Mouse (Mus musculus) adrenal gland, adult 2 months (tissue): ENCODE measurements around the gene Olfr870. TPM values are rescaled to one million over a fixed set of nuclear protein-coding genes. Genes with fewer than 3 reads are reported as not detected.
"Not testable (repeated sequence)": the region's sequence is repeated elsewhere in the genome, so short reads cannot be mapped to it uniquely, and the experiment has no call there.

Experiments used
- DNase-seq: peaks from one replicate; pipeline ENCODE4 v3.0.0; 2021
- long read RNA-seq: library from polyadenylated mRNA; stranded (forward); transcript quantifications from one replicate; pipeline ENCODE4 v2.0.0, GENCODE M21; 2021
- polyA plus RNA-seq: library from polyadenylated mRNA; depleted of rRNA; stranded (reverse); fragments of >200 nt; gene quantifications from 2 replicates; pipeline ENCODE4 v1.2.3, GENCODE M21; 2012; rRNA removed
- total RNA-seq, 2 experiments: library from RNA; stranded (reverse); gene quantifications; 2 replicates each; pipeline ENCODE4 v1.2.3; 2021

Olfr870 gene
- total RNA-seq = not detected
- polyA plus RNA-seq = not detected in 2 replicates
- long read RNA-seq = 0 reads

DNA sequence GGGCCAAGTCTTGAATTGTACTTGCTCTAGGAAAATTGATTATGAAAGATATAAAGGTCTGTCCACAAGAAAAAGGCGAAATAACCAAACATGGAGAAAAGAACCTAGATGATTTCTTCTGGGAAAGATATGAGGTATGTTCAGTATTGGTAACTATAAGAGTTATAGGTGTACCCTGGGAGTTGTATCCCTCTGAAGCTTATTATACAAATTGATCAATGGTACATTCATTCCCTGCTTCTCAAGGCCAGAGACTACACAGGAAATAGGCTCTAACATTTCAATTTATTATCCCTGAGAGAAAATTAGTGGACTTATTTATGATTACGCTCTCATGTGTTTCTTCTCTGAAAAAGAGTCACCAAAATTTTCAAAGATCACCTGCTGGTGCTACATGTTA is at the start of gene Olfr870:
Gene Olfr870 (minus strand): TSS at position 101 of the 400 bp plus-strand sequence.
- no peak for DNase-seq

DNA sequence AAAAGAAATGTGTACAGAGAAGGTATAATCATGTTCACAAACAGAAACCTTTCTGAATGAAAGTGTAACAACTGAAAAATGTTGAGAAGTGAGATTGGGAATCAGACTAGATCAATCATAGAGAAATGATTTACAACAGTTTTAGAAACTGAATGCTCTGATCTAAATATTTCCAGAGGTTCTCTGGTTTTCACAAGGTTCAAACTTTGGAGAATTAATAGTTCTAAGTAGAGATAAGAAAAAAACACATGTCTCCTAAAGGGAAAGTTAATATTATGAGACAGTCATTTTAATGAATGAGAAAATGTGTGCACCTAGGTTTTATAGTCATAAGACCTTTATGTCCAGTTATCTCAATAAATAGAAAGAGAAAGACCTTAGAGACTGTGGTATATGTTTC is 38.0 kb upstream of the Olfr870 start, which contains the start of gene Olfr871:
Gene Olfr871 (plus strand): TSS at position 301 of the 400 bp plus-strand sequence.
- no peak for DNase-seq

DNA sequence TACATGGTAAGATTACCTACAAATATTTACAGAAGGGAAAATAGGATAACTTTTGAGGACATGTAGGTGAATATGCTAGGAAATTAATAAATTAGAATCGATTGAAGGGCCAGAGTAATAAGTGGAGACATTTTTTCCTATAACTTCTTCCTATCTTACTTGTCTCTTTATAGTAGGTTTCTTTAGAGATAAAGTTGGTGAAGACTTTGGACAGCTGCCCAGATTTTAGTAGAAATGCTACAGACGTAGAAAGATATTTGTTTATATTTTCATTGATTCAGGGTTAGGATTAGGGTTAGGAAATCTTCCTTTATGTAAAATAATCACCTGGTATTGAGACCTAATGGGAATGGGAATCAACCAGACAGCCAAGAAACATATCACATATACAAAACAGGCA is 37.6 kb upstream of the Olfr870 start:
- DNase-seq = no peak

DNA sequence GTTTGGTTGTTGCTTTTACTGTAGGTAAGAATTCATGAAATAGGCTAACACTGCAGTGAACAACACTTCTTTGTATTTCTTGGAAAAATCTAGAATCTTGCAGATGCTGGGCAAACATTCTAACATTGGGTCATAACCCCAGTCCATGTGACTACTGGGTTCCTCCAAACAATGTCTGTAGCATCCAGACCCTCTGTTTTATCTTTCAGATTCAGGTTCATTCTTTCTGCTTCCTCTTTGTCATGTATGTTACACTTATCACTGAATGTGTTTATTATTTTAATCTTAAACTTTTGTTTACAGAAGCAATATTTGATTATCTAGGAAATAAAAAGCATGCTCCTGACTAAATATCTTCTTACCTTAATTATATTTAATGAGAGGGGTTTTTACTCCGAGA is 37.0 kb upstream of the Olfr870 start:
- no peak for DNase-seq

- not testable (repeated sequence) for DNase-seq
These were observed 29.6 kb upstream of the Olfr870 start for GRCm38 (mm10) chr9:20203413-20203984.

DNA sequence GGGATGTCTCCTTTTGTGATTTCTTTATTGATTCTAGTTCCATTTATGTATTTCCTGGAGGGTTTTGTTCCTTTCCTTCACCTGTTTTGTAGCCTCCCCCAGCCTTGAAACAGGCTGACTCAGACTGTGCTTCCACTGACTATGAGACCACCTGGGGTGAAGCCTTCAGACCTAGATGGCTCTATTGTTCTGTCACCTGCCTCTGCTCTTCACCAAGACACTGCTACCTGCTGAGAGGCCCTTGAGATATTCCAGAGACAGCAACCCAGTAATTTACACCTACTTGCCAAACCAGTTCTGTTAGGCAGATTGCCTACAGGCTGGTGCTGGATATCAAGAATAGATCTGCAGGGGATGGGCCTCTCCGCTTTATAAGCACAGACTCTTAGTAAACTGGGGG is 28.3 kb upstream of the Olfr870 start:
- DNase-seq = no peak

- DNase-seq = no peak
These were observed 5.6 kb upstream of the Olfr870 start for GRCm38 (mm10) chr9:20179463-20179862.

DNA sequence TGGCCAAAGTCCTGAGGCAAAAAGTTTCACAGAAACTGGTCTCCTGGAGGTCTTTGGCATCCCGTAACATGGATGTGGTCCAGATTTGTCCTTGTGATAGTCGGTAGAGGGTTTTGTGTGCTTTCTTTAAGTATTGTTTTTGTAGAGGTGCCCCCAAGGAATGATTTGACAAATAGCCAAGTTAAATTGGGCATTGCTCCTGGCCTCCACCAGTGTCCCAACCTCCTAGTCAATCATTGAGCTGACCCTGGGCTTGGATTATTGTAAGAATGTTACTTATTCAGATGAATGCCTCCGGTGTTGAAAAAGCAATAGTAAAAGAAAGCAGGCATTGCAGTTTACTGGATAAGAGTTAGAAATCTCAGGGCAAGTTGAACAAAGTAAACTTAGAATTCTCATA is 24.2 kb downstream of the Olfr870 start:
- no peak for DNase-seq

DNA sequence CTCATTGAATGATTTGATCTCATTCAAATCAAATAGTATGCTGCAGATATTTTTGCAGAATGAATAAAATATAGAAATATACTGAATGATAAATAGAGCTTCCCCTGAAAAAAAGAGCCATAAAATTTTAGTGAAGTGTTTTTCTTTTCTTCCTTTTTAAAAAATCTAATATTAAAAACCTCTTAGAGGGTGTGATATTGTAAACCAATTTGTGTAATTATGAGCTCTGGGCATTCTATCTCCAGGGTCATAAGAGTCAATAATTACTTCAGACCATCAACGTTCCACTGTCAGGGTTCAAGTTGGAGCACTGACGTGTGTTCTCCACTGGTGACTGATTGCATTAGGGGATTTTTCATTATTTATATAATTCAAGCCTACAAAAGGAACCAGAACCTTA is 45.1 kb downstream of the Olfr870 start, which contains the start of gene Olfr869:
Gene Olfr869 (plus strand): TSS at position 301 of the 400 bp plus-strand sequence.
- no peak for DNase-seq

Other genes with a start within 250 kb of the Olfr870 start
- gene Olfr866, start 146.0 kb downstream of the Olfr870 start, total RNA-seq = not detected
- not detected in 2 replicates for gene Olfr866, start 146.0 kb downstream of the Olfr870 start, polyA plus RNA-seq
- gene Olfr867, start 116.5 kb downstream of the Olfr870 start, total RNA-seq = not detected
- not detected in 2 replicates for gene Olfr867, start 116.5 kb downstream of the Olfr870 start, polyA plus RNA-seq
- gene Olfr868, start 75.4 kb downstream of the Olfr870 start, total RNA-seq = not detected
- not detected in 2 replicates for gene Olfr868, start 75.4 kb downstream of the Olfr870 start, polyA plus RNA-seq
- not detected for gene Olfr869, start 45.0 kb downstream of the Olfr870 start, total RNA-seq
- gene Olfr869, start 45.0 kb downstream of the Olfr870 start, polyA plus RNA-seq = not detected in 2 replicates
- gene Olfr871, start 38.1 kb upstream of the Olfr870 start, total RNA-seq = not detected
- not detected in 2 replicates for gene Olfr871, start 38.1 kb upstream of the Olfr870 start, polyA plus RNA-seq
- not detected for gene Olfr872, start 63.1 kb upstream of the Olfr870 start, total RNA-seq
- not detected in 2 replicates for gene Olfr872, start 63.1 kb upstream of the Olfr870 start, polyA plus RNA-seq
- gene Olfr39, start 108.3 kb upstream of the Olfr870 start, total RNA-seq = not detected
- not detected in 2 replicates for gene Olfr39, start 108.3 kb upstream of the Olfr870 start, polyA plus RNA-seq
- gene Olfr873, start 124.5 kb upstream of the Olfr870 start, total RNA-seq = not detected
- not detected in 2 replicates for gene Olfr873, start 124.5 kb upstream of the Olfr870 start, polyA plus RNA-seq
- gene Olfr18, start 162.0 kb upstream of the Olfr870 start, total RNA-seq = not detected
- not detected in 2 replicates for gene Olfr18, start 162.0 kb upstream of the Olfr870 start, polyA plus RNA-seq
- gene Zfp560, start 211.1 kb upstream of the Olfr870 start, total RNA-seq = 1 to 10 TPM; 3.9 to 9.4 TPM
- gene Zfp560, start 211.1 kb upstream of the Olfr870 start, polyA plus RNA-seq = 0.92 and 1.6 TPM in 2 replicates